Mouse (Mus musculus): Measurements from ENCODE around the gene Ptpn11.

Ptpn11 gene

DNA sequence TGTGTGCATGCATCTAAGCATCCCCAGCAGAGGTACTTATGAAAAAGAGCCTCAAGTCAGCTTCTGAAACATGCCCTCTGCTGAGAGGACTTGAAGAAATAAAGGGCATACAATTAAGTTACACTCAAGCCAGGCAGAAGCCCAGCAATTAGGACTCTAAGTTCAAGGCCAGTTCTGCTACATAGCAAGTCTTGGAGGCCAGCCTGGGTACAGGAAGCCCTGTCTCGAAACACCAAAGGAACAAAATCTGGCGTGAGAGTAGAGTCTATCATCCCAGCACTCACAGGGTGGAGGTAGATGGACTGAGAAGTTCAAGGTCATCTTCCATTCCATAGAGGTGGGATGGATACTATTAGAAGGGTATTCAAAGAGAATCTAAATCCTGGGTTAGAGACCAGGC, 6.8 kb downstream of the Ptpn11 start:
- DNase-seq (ENCODE audit: low read depth, low spot score) = no peak

DNA sequence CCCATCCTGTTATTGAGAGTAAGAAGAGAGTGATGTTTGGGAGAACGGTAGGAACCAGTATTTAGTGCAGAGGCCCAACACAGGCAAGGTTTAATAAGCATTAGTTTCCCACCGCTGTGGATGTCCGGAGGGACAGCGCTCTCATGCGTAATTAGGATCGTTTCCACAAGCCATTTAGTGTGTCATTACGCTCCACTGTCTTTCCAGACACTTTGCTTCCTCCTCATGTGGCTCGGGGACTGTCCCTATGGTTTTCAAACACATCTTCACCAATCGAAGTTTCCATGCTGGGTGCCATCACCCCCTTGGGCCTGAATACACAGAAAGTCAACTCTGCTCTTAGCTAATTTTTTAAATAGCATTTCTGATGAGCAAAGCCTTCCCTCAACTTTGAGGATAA, 7.9 kb downstream of the Ptpn11 start:
- DNase-seq (ENCODE audit: low read depth, low spot score) = no peak

DNA sequence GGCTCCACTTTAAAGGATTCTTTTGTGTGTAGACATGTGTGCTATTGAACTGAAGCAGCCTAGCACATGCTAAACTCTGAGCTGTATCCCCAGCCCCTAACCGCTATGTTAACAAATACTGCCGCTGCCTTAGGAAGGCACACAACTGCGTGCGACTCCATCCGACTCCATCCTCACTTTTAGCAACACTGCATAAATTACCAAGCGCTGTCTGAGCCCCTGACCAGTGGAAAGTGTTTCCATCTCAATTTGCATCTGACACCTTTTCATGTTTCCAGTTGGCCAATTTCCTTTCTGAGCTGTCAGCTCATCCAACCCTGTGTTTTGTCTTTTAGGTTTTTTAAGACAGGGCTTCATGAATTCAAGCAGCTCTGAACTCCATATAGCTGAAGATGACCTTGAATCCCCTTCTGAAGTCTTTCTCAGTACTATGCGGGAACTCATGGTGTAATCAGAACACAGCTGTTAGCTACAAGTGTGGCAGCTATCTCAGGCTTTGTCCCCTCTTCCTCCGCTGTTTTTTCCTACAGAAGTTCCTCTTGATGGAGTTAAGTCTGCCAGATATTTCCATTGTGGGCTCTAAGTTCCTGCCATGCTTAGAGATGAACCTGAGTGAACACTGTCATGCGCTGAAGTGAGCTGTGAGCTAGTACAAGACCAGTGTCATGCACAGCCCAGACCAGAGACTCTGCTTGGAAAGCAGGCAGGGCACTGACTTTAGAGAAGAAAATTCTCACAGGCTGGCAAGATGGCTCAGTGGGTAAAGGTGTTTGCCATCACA, 11.9 kb downstream of the Ptpn11 start:
- no peak for DNase-seq (ENCODE audit: low read depth, low spot score)

DNA sequence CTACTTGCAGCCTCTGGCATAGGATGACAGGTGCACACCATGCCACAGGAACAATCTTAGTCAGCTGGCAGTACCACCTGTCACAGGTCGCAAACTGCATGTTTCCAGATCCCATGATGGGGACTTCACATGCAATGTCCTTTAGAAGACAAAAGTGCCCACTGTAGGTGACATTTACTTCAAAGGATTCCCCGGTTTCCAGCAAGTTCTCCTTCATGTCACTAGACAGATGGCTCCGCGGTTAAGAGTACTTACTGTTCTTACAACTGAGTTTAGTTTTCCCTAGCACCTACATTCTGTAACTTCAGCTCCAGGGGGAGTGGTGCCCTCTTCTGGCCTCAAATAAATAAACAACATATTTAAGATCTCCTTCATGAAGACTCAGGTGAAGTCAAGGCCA, 18.4 kb downstream of the Ptpn11 start:
- no peak for DNase-seq (ENCODE audit: low read depth, low spot score)

DNA sequence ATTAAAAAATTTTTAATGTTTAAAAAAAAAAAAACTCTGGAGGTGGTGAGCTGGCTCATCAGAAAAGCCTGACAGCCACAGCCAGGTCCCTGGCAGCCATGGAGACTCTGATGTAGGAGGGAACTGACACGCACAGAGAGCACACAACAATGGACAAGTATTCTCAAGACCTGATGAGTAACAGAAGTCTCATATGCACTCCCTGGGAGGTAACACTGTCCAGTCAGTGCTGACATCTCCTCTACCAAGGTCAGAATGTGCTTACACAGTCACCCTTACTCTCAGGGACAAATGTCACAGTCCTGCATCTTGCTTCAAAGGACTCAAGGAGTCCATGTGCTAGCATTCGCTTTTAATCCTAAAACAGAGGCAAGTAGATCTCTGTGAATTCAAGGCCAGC, 21.6 kb downstream of the Ptpn11 start:
- DNase-seq (ENCODE audit: low read depth, low spot score) = no peak

DNA sequence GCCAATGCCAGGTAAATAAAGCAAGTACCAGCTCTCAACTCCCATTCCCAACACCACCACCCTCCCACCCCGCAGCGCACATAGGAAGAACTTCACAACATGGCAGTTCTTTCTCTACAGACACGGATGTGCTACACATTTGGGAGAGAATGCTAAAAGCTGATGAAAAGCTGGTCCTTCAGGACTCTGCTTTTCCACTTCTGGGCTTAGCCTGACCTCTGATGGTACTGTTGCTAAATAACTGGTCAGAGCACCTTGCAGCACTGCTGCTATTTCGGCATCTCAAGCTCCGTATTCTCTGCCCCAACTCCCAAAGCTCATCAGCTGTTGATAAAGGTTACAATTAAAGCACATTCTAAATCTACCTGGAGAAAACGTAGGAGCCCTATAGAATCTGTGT, 24.3 kb downstream of the Ptpn11 start:
- DNase-seq (ENCODE audit: low read depth, low spot score) = no peak

DNA sequence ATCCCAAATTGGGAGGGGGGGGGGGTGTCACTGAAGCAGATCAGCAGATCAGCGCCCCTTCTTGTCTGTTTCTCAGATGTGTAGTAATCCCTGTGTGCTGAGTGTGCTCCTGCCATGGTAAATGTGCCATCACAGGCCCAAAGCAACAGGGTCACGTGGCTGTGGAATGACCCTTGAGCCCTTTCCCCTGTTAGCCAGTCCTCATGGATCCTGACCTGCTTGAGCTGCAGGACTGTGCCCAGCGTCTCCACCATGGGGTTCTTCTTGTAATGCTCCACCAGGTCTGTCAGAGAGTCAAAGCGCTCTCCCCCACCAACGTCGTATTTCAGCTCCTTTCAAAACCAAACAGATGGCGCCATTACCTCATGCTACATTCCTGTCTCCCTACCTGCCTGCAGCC, 28.3 kb downstream of the Ptpn11 start:
- no peak for DNase-seq (ENCODE audit: low read depth, low spot score)

DNA sequence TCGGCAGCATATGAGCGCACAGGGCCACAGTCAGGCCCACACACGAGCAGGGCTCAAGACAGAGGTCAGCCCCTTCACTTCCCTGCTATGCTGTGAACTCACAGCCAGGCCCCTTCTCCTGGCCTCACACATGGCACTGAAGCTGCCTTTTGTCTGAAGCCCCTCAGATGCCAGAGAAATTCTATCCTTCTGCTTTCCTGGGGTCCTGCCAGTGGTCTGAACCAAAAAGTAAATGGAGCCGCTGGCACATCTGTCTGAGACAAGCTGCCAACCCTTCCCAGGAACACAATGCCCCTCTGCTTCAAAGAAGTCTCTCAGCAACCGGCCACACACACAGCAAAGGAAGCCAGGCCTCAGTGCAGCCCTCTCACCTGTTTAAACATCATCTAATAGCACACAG, 28.9 kb downstream of the Ptpn11 start:
- no peak for DNase-seq (ENCODE audit: low read depth, low spot score)

DNA sequence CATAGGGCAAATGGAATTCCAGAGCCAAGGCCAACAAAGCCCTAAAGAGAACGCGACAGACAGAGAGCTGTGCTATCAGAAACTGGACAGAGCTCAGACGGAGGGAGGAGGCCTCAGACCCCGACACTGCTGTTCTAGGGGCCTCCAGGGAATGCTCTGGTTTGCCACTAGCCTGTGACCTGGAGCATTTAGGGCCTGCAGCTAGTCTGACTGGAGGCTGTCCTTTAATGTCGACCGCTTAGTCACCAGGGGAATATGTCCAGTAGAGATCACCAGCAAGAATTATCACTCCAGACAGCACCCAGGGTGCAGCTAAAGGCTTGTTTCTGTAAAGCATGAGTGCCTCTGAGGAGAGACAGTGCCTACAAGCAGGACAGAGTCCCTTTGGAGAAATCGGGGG, 32.2 kb downstream of the Ptpn11 start:
- DNase-seq (ENCODE audit: low read depth, low spot score) = no peak

DNA sequence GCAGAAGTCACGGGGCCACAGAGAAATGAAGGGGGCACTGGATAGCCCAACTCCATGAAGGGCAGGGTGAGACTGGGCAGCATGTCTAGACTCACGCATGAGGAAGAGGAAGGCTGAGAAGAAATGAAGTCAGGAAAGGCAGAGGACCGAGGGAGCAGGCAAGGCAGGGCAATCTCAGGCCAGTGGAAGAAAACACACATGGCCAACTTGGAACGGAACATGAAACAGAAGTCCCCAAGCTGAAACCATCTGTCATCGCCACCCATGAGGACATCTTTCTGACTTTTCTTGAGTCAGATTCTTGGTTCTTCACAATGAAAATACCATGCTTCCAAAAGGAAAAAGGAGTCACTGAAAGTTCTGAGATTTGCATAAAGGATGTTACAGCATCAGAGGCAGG, 33.7 kb downstream of the Ptpn11 start:
- DNase-seq (ENCODE audit: low read depth, low spot score) = no peak

DNA sequence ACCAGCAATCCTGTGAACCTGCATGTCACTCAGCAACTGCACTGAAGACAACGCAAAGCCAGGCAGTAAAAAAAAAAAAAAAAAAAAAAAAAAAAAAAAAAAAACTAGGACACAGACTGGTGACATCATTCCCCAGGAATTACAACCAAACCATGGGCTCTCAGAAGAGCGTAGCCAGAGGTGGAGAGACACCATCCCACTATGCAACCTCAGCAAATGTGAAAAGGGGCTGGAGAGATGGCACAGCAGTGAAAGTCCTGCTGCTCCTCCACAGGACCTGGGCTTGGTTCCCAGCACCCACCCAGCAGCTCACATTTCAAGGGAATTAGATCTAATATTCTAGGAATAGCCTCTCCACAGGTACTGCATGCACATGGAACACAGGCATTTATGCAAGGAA, 34.2 kb downstream of the Ptpn11 start:
- DNase-seq (ENCODE audit: low read depth, low spot score) = peak; percentile 10

DNA sequence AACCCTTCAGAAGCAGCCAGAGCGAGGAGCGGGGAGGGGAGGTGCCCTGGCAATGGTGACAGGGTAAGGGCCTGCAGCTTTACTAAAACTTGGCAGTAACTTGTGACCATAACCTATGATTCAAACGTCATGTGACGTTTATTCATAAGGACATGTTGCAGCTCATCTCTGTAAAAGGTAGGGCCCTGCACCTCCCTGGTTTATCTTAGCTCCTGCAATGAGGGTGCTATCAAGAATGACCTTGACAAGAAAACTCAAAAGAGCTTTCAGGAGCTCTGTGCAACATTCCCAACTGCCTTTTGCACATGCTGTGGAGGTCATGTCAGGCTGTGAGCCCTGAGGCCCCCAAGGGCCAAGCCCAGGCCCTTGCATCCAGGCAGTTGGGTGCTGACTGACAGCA, 35.1 kb downstream of the Ptpn11 start:
- DNase-seq (ENCODE audit: low read depth, low spot score) = no peak

DNA sequence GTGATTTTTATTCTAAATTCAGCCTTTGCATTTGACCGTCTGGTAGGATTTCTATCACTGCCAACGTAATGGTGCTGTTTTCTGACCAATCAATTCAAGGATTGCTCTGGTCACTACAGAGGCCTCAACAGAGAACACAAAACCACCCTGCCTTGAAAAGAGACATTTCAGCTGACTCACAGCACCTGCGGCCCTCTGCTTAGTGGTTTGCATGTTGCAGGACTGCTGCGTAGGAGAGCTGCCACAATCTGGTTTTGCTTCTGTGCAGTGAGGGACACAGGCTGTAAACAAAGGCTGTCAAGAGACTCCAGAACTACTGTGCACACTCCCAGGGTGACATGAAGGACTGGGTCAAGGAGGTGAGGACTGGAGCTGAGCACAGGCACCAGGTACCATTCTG, 40.5 kb downstream of the Ptpn11 start:
- DNase-seq (ENCODE audit: low read depth, low spot score) = no peak

DNA sequence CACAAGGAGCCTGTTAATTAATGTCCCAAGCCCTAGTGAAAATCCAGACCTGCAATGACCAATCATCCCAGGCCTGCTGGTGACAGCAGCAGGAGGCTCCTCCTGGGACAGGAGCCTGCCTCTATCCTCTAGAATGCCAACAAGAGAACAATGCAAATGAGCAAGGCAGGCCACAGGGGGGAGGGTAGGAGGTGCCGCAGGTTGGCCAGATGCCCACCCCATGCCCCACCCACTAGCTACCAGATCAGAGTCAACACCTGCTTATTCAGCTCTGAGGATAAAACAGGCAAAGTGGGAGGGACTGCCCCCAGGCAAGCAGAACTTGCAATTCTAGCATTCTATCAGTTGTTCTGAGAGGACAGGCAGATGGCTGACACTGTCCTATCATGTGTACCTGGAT, 42.0 kb downstream of the Ptpn11 start:
- DNase-seq (ENCODE audit: low read depth, low spot score) = no peak

DNA sequence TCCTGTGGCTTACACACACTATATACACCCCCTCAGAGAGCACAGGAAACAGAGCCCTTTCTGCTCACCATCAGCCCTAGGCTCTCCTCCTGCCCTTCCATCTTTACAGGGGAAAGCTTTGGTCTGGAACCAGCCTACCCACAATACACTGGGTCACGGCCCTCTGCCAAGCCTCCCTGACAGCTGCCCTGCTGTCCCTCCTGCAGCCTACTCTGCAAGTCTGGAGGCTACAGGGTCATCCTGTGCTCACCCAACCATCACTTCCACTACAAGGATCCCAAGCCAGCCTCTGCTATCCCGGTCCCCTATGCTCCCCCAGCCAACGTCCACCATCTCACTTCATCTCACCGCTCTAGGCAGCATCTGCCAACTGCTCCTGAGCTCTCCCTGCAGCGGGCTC, 44.9 kb downstream of the Ptpn11 start:
- peak; percentile 27 for DNase-seq (ENCODE audit: low read depth, low spot score)

DNA sequence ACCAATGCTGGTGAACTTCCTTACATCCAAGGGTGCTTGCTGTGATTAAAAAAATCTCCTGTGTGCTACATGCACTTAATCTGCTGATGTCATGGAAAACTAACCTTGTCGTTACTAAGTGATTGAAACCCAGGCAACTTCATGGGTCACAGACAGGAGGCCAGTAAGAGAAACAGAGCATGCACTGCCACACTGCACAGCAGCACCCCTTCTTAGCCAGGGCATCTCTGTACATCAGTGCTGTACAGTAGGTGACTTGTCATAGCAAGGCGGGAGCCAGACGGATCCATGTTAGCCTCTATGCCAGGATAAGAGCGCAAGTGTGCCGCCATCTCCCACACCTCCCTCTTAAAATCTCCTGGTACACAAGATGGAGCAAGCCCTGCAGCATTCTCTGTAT, 45.6 kb downstream of the Ptpn11 start:
- no peak for DNase-seq (ENCODE audit: low read depth, low spot score)

DNA sequence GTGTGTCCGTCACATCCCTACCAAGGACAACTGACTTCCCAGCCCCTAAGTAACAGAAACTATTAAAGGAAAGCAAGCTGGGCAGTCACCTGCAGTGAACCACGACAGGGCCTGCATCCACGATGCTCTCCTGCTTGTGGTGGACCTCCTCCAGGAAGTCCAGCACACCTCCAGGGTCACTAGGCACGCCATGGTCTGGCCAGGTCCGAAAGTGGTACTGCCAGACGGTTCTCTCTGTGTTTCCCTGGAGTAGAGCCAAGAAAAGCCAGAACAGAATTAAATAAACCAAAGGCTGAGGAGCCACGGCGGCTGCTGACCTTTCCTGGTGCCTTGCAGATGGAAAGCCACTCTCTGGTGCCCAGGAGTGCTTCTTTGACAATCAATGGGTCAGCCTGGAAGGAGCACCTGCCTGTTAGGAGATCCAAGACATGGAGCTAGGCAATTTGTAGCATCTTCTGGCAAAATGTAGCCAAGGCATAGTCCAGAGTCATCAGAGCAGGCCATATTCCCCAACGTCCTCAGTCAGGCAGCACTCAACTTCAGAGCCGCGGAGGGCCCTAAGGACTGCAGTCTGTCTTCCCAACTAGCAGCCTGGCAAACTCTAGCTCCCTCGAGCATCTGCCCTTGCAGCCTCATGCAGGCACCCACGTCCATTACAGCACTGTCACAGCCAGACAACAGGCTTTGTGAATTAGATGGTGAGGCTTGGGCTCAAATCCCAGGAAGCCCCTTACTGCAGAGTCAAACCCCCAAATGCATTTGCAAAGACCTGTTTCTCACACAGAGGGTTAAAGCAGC, 46.6 kb downstream of the Ptpn11 start:
- no peak for DNase-seq (ENCODE audit: low read depth, low spot score)

DNA sequence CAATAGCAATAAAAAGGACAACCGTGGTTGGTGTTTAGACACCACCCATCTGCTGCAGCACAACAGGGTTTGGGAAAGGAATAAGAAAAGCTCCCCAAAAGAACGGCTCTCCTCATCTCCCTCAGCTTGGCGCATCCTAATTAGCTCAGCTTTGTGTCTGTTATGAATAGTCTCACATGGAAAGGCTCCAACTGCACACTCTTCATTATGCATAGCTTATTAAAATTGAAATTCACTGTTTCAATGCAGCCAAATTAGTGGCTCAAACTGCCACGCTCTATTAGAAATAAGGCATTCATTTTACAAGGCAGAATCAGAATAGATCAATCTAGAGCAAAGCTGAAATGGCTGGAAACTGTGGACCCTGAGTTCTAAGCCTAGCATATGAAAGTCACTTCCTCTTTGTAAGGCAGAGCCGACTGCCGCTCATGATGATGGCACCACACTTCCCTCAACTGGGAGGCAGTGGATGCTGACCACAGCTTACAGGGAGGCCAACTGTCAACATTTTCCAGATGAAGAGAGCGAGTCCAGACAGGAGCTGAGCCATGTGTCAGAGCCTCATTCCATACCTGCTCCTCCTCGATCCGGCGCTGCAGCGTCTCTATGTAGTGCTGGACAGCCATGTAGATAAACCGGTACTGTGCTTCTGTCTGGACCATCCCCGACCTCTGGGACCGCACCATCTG, 48.6 kb downstream of the Ptpn11 start:
- DNase-seq (ENCODE audit: low read depth, low spot score) = no peak

DNA sequence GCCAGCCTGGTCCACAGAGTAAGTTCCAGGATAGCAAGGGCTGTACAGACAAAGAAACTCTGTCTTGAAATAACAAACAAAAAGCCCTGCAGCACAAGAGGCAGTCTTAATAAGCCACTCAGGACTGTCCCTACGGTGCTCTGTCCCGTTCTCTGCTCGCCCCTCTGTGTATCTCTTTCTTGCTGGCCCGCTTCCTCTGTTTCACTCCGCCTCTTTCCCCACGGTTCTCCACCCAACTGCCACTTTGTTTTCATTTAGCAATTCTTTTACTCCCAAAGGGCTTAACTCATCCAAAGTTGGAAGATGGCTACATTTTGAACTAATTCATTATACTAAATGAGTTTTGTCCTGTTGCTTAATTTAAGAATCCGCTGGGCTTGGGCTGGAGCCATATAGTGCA, 50.9 kb downstream of the Ptpn11 start:
- DNase-seq (ENCODE audit: low read depth, low spot score) = no peak

DNA sequence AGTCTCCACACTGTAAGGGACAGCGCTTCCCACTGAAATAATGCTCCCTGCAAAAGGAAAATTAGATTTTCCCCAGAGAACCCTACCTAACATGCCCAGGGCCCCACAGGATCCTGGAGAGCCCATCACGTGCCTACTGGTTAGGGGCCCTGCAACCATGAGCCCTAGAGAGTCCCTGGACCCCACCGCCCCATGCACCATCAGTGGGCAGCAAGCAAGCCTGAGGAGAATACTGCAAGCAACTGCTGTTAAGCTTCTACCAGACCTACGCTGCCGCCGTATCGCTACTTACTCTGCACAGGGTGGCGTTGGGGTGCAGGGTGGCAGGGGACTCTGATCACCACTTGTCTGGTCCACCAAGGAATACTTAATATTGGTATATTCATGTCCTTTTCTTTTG, 54.1 kb downstream of the Ptpn11 start:
- DNase-seq (ENCODE audit: low read depth, low spot score) = no peak

DNA sequence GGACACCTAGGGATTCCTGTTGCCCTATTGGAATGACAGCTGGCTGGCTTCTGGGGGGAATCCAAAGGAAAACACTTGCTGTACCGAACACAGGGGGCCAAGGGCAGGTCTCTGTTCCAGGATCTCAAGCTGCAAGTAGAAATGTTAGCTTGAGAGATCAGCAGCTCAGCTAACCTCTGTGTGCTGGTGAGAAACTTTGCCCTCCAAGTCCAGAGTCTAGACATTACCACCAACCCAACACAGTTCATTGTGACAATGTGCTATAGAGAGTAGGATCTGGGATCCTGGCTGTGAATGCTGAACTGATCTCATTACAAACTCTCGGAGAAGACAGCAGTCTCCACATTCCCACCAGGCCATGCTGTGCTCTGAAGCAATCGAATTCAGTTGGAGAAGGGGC, 59.4 kb downstream of the Ptpn11 start:
- DNase-seq (ENCODE audit: low read depth, low spot score) = no peak

DNA sequence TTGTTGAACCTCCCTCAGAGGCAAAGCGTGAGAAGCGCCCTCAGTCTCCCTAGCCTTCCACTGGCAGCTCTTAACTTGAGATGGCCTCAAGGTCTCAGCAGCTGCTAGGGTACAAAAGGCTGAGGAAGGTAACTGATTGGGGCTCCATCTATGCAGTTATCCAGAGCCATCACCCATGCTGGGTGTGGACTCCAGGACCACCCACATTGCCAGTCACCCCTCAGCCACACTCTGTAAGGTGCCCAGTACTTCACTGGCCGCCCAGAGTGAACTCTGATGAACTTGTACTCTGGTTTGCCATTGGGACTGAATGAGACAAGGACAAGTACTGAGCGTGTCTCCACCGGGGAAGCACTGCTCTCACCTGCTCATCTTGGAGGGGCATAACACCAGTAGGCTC, 61.9 kb downstream of the Ptpn11 start:
- no peak for DNase-seq (ENCODE audit: low read depth, low spot score)

DNA sequence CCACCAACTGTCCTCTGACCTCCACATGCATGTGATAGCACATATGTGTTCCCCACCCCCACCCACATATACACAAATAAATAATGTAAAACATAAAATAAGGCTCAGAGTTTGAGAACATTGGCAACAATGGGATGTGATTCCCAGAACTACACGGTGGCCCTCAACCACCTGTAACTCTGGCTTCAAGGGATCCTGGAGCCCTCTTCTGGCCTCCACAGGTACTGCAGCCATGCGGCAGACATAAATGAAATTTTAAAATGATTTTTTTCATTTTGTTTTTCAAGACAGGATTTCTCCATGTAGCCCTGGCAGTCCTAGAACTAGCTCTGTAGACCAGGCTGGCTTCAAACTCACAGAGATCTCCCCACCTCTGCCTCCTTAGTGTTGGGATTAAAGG, 65.1 kb downstream of the Ptpn11 start:
- no peak for DNase-seq (ENCODE audit: low read depth, low spot score)

All from skeletal muscle tissue, adult 2 months (tissue).